Mouse (Mus musculus): ENCODE results near the gene Habp4. TPM values are rescaled to one million over a fixed set of nuclear protein-coding genes. Genes with fewer than 3 reads are reported as not detected.

Gene Habp4
- polyA plus RNA-seq, 1 experiment from 2014 or later, result 42.2 TPM

GRCm38 (mm10) chr13:64200911-64201310, 39.3 kb downstream of the Habp4 start:
- ATAC-seq (replicated peaks; ENCODE audit: insufficient number of reproducible peaks, low FRiP score, low TSS enrichment), result no peak
- Histone ChIP-seq H3K9ac (ENCODE audit: low read depth, low read length) (no peak overlapping the region), H3K27me3 (ENCODE audit: control insufficient read depth, insufficient read depth, low read length) (no peaks in the 10 kb centered on the region), H3K4me1 (ENCODE audit: control insufficient read depth, insufficient read depth, low read length) (no peaks in the 10 kb centered on the region), H3K4me3 (ENCODE audit: low read depth, low read length) (no peak overlapping the region), H3K9me3 (replicated peaks; ENCODE audit: control insufficient read depth, low read length) (no peaks in the 10 kb centered on the region), H3K36me3 (ENCODE audit: control insufficient read depth, insufficient read depth, low read length) (peaks cover 10% of the 10 kb centered on the region; the same call in 1 of the 2 replicates), H3K27ac (ENCODE audit: low read depth, low read length) (no peak overlapping the region), H3K4me2 (no peak overlapping the region)
- 82% methylated on average over 4 of the region's 4 CpGs for WGBS (ENCODE audit: insufficient replicate concordance)

- Histone ChIP-seq H3K27ac (ENCODE audit: low read depth, low read length) (no peak overlapping the region), H3K4me1 (ENCODE audit: control insufficient read depth, insufficient read depth, low read length) (no peaks in the 10 kb centered on the region), H3K4me2 (no peak overlapping the region), H3K4me3 (ENCODE audit: low read depth, low read length) (no peak overlapping the region), H3K27me3 (ENCODE audit: control insufficient read depth, insufficient read depth, low read length) (no peaks in the 10 kb centered on the region), H3K9me3 (replicated peaks; ENCODE audit: control insufficient read depth, low read length) (no peaks in the 10 kb centered on the region), H3K9ac (ENCODE audit: low read depth, low read length) (no peak overlapping the region), H3K36me3 (ENCODE audit: control insufficient read depth, insufficient read depth, low read length) (peaks cover 7% of the 10 kb centered on the region; the same call in 1 of the 2 replicates)
- no peak for ATAC-seq (replicated peaks; ENCODE audit: insufficient number of reproducible peaks, low FRiP score, low TSS enrichment)
- 52% methylated on average over 2 of the region's 2 CpGs for WGBS (ENCODE audit: insufficient replicate concordance)
These were observed 43.1 kb downstream of the Habp4 start for GRCm38 (mm10) chr13:64204726-64205125.

DNA sequence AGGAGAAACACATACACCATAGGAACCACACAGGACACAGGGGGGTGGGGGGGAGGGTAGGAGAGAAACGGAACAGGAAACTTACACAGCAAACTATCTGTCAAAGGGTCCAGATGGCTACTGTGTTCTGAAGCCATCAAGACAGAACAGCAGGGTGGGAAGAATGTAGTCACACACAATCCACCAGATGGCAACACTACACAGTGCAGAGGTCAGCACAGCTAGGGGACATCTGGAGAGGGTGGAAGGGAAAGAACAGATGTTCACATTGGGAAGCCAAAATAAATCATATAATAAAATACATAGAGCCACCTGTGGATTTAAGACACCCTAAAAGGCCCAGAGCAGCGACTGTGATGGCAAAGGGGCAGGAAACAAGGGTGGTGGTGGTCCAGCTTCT, 43.6 kb downstream of the Habp4 start:
- Histone ChIP-seq H3K4me3 (ENCODE audit: low read depth, low read length) (no peak overlapping the region), H3K9me3 (replicated peaks; ENCODE audit: control insufficient read depth, low read length) (no peaks in the 10 kb centered on the region), H3K27ac (ENCODE audit: low read depth, low read length) (no peak overlapping the region), H3K36me3 (ENCODE audit: control insufficient read depth, insufficient read depth, low read length) (peaks cover 6% of the 10 kb centered on the region; the same call in 1 of the 2 replicates), H3K4me2 (no peak overlapping the region), H3K9ac (ENCODE audit: low read depth, low read length) (no peak overlapping the region), H3K4me1 (ENCODE audit: control insufficient read depth, insufficient read depth, low read length) (no peaks in the 10 kb centered on the region), H3K27me3 (ENCODE audit: control insufficient read depth, insufficient read depth, low read length) (no peaks in the 10 kb centered on the region)
- 51% methylated on average over 2 of the region's 2 CpGs for WGBS (ENCODE audit: insufficient replicate concordance)
- no peak for ATAC-seq (replicated peaks; ENCODE audit: insufficient number of reproducible peaks, low FRiP score, low TSS enrichment)

DNA sequence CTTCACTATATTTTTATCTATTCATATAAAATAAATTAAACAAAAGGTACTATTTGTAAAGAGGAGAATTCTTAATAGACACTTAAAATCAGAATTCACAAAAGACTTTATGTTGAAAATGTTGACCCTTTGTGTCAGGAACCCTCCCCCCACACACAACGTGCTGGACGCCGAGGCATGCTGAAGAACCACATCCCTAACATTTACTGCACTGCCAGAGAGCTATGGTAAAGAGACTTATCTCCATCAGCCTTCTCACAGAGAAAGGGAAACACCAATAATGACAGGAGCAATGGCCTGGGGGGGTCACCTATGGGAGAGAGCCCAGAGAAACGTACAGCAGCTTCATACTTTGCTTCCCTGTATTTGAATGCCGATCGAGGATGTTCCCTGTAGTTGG, 46.5 kb downstream of the Habp4 start:
- Histone ChIP-seq H3K4me3 (ENCODE audit: low read depth, low read length) (no peak overlapping the region), H3K36me3 (ENCODE audit: control insufficient read depth, insufficient read depth, low read length) (peaks cover 3% of the 10 kb centered on the region; the same call in 1 of the 2 replicates), H3K27me3 (ENCODE audit: control insufficient read depth, insufficient read depth, low read length) (no peaks in the 10 kb centered on the region), H3K9me3 (replicated peaks; ENCODE audit: control insufficient read depth, low read length) (no peaks in the 10 kb centered on the region), H3K9ac (ENCODE audit: low read depth, low read length) (no peak overlapping the region), H3K27ac (ENCODE audit: low read depth, low read length) (no peak overlapping the region), H3K4me1 (ENCODE audit: control insufficient read depth, insufficient read depth, low read length) (no peaks in the 10 kb centered on the region), H3K4me2 (no peak overlapping the region)
- WGBS (ENCODE audit: insufficient replicate concordance), result 88% methylated on average over 6 of the region's 6 CpGs
- ATAC-seq (replicated peaks; ENCODE audit: insufficient number of reproducible peaks, low FRiP score, low TSS enrichment), result no peak

DNA sequence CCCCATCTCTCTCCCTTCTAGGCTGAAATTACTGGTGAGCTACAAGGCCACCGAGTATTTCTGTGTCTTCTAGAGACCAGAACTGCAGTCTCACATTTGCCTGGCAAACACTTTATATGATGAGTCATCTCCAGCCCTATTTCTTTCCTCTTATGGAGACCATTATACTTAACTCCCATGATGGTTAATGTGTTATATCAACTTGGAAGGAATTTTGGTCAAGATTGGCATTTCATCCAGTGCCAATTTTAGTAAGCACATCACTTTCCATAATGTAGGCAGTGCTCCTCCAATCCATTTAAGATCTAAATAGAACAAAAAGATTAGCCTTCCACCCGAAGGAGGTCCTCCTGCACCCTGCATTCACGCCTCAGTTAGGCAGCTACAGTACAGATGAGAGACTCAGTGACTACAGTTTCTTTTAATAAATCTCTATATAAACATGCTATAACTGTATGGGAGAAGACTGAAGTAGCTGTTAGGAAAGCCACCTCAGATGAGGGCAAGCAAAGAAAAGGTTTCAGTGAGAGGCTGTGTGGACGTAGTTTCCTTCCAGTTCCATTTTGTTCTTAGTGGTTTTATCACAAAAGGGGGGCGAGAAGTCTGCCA, 50.5 kb downstream of the Habp4 start:
- WGBS (ENCODE audit: insufficient replicate concordance), result 85% methylated on average over 5 of the region's 5 CpGs

DNA sequence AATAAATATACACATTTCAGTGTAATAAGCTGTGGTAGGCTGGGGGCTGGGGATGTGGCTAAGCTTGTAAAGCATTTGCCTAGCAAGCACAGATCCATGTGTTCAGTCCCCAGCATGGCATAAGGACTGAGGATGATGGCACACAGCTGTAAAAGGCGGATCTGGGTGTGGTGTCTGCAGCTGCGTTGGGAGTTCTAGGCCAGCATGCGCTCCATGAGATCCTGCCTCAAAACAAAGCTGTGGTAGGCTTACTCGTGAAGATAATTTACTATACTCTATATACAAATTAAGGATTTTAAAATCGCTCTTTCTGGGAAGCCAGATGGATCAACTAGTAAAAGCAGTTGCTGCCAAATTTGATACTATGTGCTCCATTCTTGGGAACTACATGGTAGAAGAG, 53.3 kb downstream of the Habp4 start:
- no peak for ATAC-seq (replicated peaks; ENCODE audit: insufficient number of reproducible peaks, low FRiP score, low TSS enrichment)
- 89% methylated on average over 5 of the region's 5 CpGs for WGBS (ENCODE audit: insufficient replicate concordance)
- Histone ChIP-seq H3K27ac (ENCODE audit: low read depth, low read length) (no peak overlapping the region), H3K4me1 (ENCODE audit: control insufficient read depth, insufficient read depth, low read length) (no peaks in the 10 kb centered on the region), H3K36me3 (ENCODE audit: control insufficient read depth, insufficient read depth, low read length) (peaks cover 5% of the 10 kb centered on the region; the same call in 1 of the 2 replicates), H3K9me3 (replicated peaks; ENCODE audit: control insufficient read depth, low read length) (no peaks in the 10 kb centered on the region), H3K27me3 (ENCODE audit: control insufficient read depth, insufficient read depth, low read length) (no peaks in the 10 kb centered on the region), H3K4me3 (ENCODE audit: low read depth, low read length) (no peak overlapping the region), H3K4me2 (no peak overlapping the region), H3K9ac (ENCODE audit: low read depth, low read length) (no peak overlapping the region)

More for the DNA sequence above, 50.5 kb downstream of the Habp4 start:
- no peak overlapping the region for H3K4me3 ChIP-seq (ENCODE audit: low read depth, low read length)
- no peaks in the 10 kb centered on the region for H3K4me1 ChIP-seq (ENCODE audit: control insufficient read depth, insufficient read depth, low read length)
- no peak overlapping the region for H3K9ac ChIP-seq (ENCODE audit: low read depth, low read length)
- peaks cover 5% of the 10 kb centered on the region; the same call in 1 of the 2 replicates for H3K36me3 ChIP-seq (ENCODE audit: control insufficient read depth, insufficient read depth, low read length)
- H3K9me3 ChIP-seq (replicated peaks; ENCODE audit: control insufficient read depth, low read length), result no peaks in the 10 kb centered on the region
- no peak for ATAC-seq (replicated peaks; ENCODE audit: insufficient number of reproducible peaks, low FRiP score, low TSS enrichment)
- H3K27me3 ChIP-seq (ENCODE audit: control insufficient read depth, insufficient read depth, low read length), result no peaks in the 10 kb centered on the region
- H3K27ac ChIP-seq (ENCODE audit: low read depth, low read length), result no peak overlapping the region
- H3K4me2 ChIP-seq, result no peak overlapping the region

DNA sequence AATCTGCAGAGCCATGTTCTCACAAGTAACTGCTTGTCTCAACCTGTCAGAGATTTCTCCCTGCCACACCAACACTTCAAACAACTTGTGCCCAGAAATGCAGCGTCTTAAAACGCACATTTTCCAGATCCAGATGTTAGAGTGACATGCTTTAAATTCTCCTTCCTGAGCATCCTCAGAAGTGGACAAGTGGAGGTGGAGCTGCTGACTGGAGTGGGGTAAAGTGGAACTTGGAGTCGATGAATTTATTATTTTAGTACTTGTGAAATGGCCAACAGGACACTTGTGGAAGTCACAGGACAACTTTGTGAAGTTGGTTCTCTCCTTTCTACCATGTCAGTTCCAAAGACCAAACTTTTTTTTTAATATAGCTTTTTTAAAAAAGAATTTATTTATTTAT, 64.1 kb downstream of the Habp4 start:
- no peak overlapping the region for H3K4me3 ChIP-seq (ENCODE audit: low read depth, low read length)
- ATAC-seq (replicated peaks; ENCODE audit: insufficient number of reproducible peaks, low FRiP score, low TSS enrichment), result no peak
- H3K4me1 ChIP-seq (ENCODE audit: control insufficient read depth, insufficient read depth, low read length), result peaks cover 4% of the 10 kb centered on the region
- H3K27me3 ChIP-seq (ENCODE audit: control insufficient read depth, insufficient read depth, low read length), result no peaks in the 10 kb centered on the region
- H3K9me3 ChIP-seq (replicated peaks; ENCODE audit: control insufficient read depth, low read length), result no peaks in the 10 kb centered on the region
- no peak overlapping the region for H3K4me2 ChIP-seq
- no peak overlapping the region for H3K27ac ChIP-seq (ENCODE audit: low read depth, low read length)
- WGBS (ENCODE audit: insufficient replicate concordance), result 68% methylated on average over 3 of the region's 3 CpGs
- no peaks in the 10 kb centered on the region for H3K36me3 ChIP-seq (ENCODE audit: control insufficient read depth, insufficient read depth, low read length)
- H3K9ac ChIP-seq (ENCODE audit: low read depth, low read length), result no peak overlapping the region

- 89% methylated on average over 4 of the region's 4 CpGs for WGBS (ENCODE audit: insufficient replicate concordance)
- Histone ChIP-seq H3K4me3 (ENCODE audit: low read depth, low read length) (no peak overlapping the region), H3K36me3 (ENCODE audit: control insufficient read depth, insufficient read depth, low read length) (no peaks in the 10 kb centered on the region), H3K4me2 (no peak overlapping the region), H3K9ac (ENCODE audit: low read depth, low read length) (no peak overlapping the region), H3K4me1 (ENCODE audit: control insufficient read depth, insufficient read depth, low read length) (peaks cover 4% of the 10 kb centered on the region), H3K9me3 (replicated peaks; ENCODE audit: control insufficient read depth, low read length) (no peaks in the 10 kb centered on the region), H3K27ac (ENCODE audit: low read depth, low read length) (no peak overlapping the region), H3K27me3 (ENCODE audit: control insufficient read depth, insufficient read depth, low read length) (no peaks in the 10 kb centered on the region)
- no peak for ATAC-seq (replicated peaks; ENCODE audit: insufficient number of reproducible peaks, low FRiP score, low TSS enrichment)
These were observed 65.1 kb downstream of the Habp4 start for GRCm38 (mm10) chr13:64226725-64227124.

- Histone ChIP-seq H3K9ac (ENCODE audit: low read depth, low read length) (no peak overlapping the region), H3K4me3 (ENCODE audit: low read depth, low read length) (no peak overlapping the region), H3K27ac (ENCODE audit: low read depth, low read length) (no peak overlapping the region), H3K27me3 (ENCODE audit: control insufficient read depth, insufficient read depth, low read length) (no peaks in the 10 kb centered on the region), H3K36me3 (ENCODE audit: control insufficient read depth, insufficient read depth, low read length) (no peaks in the 10 kb centered on the region), H3K4me2 (no peak overlapping the region), H3K4me1 (ENCODE audit: control insufficient read depth, insufficient read depth, low read length) (peaks cover 20% of the 10 kb centered on the region), H3K9me3 (replicated peaks; ENCODE audit: control insufficient read depth, low read length) (no peaks in the 10 kb centered on the region)
- ATAC-seq (replicated peaks; ENCODE audit: insufficient number of reproducible peaks, low FRiP score, low TSS enrichment), result no peak
- 86% methylated on average over 4 of the region's 4 CpGs for WGBS (ENCODE audit: insufficient replicate concordance)
These were observed 71.5 kb downstream of the Habp4 start for GRCm38 (mm10) chr13:64233139-64233538.
